Mouse (Mus musculus) heart, adult 2 months (tissue): ENCODE data around the gene Znhit6. TPM values are rescaled to one million over a fixed set of nuclear protein-coding genes. Genes with fewer than 3 reads are reported as not detected.
A peak's percentile ranks its signal among the peaks of the same experiment; 100 is the strongest.

Experiments
- DNase-seq, 2 experiments: peaks; one replicate each; pipeline ENCODE4 v3.0.0; 2021
- H3K27ac ChIP-seq: fragments of 200-600 bp; 2 replicates; pipeline ENCODE4 v1.8.1; 2022
- H3K27me3 ChIP-seq: fragments of 200-500 bp; 2 replicates; pipeline ENCODE4 v1.6.1; 2012; ENCODE audit warnings: mild to moderate bottlenecking, low read length, inconsistent platforms, mixed read lengths; ENCODE audit not compliant: control insufficient read depth, insufficient read depth
- H3K36me3 ChIP-seq: fragments of 200-500 bp; 2 replicates; pipeline ENCODE4 v1.6.1; 2012; ENCODE audit warnings: low read length, inconsistent platforms; ENCODE audit not compliant: control insufficient read depth, insufficient read depth
- H3K4me1 ChIP-seq: fragments of 200-500 bp; 2 replicates; pipeline ENCODE4 v1.6.1; 2011; ENCODE audit warnings: low read length; ENCODE audit not compliant: control insufficient read depth, insufficient read depth
- H3K4me3 ChIP-seq: fragments of 200-600 bp; 2 replicates; pipeline ENCODE4 v1.8.1; 2022
- H3K79me2 ChIP-seq: fragments of 200-500 bp; replicated peaks from 2 replicates; pipeline ENCODE4 v1.6.1; 2012; ENCODE audit warnings: mild to moderate bottlenecking, inconsistent platforms, low read length, moderate library complexity, mixed read lengths; ENCODE audit not compliant: control insufficient read depth, insufficient read depth
- H3K9ac ChIP-seq: fragments of 200-500 bp; 2 replicates; pipeline ENCODE4 v1.6.1; 2012; ENCODE audit warnings: low read depth, mild to moderate bottlenecking, control low read depth, inconsistent platforms, low read length, mixed read lengths
- CTCF ChIP-seq: fragments of 200-600 bp; IDR thresholded peaks from 2 replicates; pipeline ENCODE4 v1.8.1; 2022; ENCODE audit warnings: antibody characterized with exemption, mild to moderate bottlenecking, moderate library complexity
- EP300 ChIP-seq: fragments of 200-500 bp; IDR thresholded peaks from 2 replicates; pipeline ENCODE4 v1.6.1; 2011; ENCODE audit warnings: low read depth, low read length, control low read depth; ENCODE audit not compliant: insufficient read depth
- POLR2A ChIP-seq: fragments of 200-500 bp; IDR thresholded peaks from 2 replicates; pipeline ENCODE4 v1.6.1; 2011; ENCODE audit warnings: mild to moderate bottlenecking, low read depth, low read length, control low read depth; ENCODE audit not compliant: insufficient read depth
- WGBS: fragments of 180-500 bp; shearing (Covaris S2); methylation state at CpG from one replicate; pipeline ENCODE4 v1.1.7; 2018; 5-methylcytosine and 5-hydroxymethylcytosine counted together
- intact Hi-C: fragments of 180-260 bp; cut with DNase I; formaldehyde crosslinking; loops from one replicate; pipeline ENCODE4 v1.15.1; 2025
- polyA plus RNA-seq: library from polyadenylated mRNA; depleted of rRNA; stranded (reverse); fragments of >200 nt; gene quantifications from 2 replicates; pipeline ENCODE4 v1.2.3, GENCODE M21; 2012
- total RNA-seq, 2 experiments: library from RNA; stranded (reverse); gene quantifications; 2 replicates each; pipeline ENCODE4 v1.2.3; 2021

The Znhit6 gene
- total and polyA plus RNA-seq, 3 experiments: 4.0 to 10.4 (median 10.3) TPM

- no peak overlapping the region for H3K9ac ChIP-seq
- no peaks in the 10 kb centered on the region for H3K4me1 ChIP-seq
- 84% methylated on average over 4 of the region's 4 CpGs for WGBS
- H3K27me3 ChIP-seq: no peaks in the 10 kb centered on the region
- H3K79me2 ChIP-seq: no peaks in the 10 kb centered on the region
- no peak for DNase-seq
- TF ChIP-seq POLR2A: no peak
- TF ChIP-seq EP300: no peak
- TF ChIP-seq CTCF: no peak
- H3K4me3 ChIP-seq: no peak overlapping the region
- H3K36me3 ChIP-seq: no peaks in the 10 kb centered on the region
- H3K27ac ChIP-seq: no peak overlapping the region
- intact Hi-C loops: loop anchor here (2.0 to 5.0 kb wide), 2 partner anchors 274 to 322 kb away; no protein-coding TSS in a partner anchor
These were observed 7.0 kb downstream of the Znhit6 start for GRCm38 (mm10) chr3:145583043-145583442.

GRCm38 (mm10) chr3:145583522-145584200 lies 7.7 kb downstream of the Znhit6 start:
- no peaks in the 10 kb centered on the region for H3K27me3 ChIP-seq
- no peaks in the 10 kb centered on the region for H3K79me2 ChIP-seq
- no peak for DNase-seq
- H3K27ac ChIP-seq: no peak overlapping the region
- no peaks in the 10 kb centered on the region for H3K4me1 ChIP-seq
- WGBS: 29% methylated on average over 3 of the region's 3 CpGs
- TF ChIP-seq POLR2A (no peak), CTCF (peak; percentile 78)
- intact Hi-C loops: loop anchor here (2.0 to 5.0 kb wide), 4 partner anchors 65 to 321 kb away; partner anchors contain the start of gene Ccn1
- no peaks in the 10 kb centered on the region for H3K36me3 ChIP-seq
- H3K9ac ChIP-seq: no peak overlapping the region
- H3K4me3 ChIP-seq: no peak overlapping the region

GRCm38 (mm10) chr3:145590562-145590961 lies 14.6 kb downstream of the Znhit6 start:
- H3K79me2 ChIP-seq: no peaks in the 10 kb centered on the region
- no peaks in the 10 kb centered on the region for H3K27me3 ChIP-seq
- H3K27ac ChIP-seq: no peak overlapping the region
- intact Hi-C loops: no loop called here
- no peak overlapping the region for H3K9ac ChIP-seq
- no peaks in the 10 kb centered on the region; the same call in 1 of the 2 replicates for H3K36me3 ChIP-seq
- no peak overlapping the region for H3K4me3 ChIP-seq
- WGBS: 94% methylated on average over 4 of the region's 4 CpGs
- TF ChIP-seq CTCF (no peak), POLR2A (no peak), EP300 (no peak)
- DNase-seq: no peak
- H3K4me1 ChIP-seq: no peaks in the 10 kb centered on the region

GRCm38 (mm10) chr3:145591841-145592542 lies 16.0 kb downstream of the Znhit6 start:
- Histone ChIP-seq H3K36me3 (no peaks in the 10 kb centered on the region; the same call in 1 of the 2 replicates), H3K4me1 (no peaks in the 10 kb centered on the region), H3K27ac (no peak overlapping the region), H3K9ac (no peak overlapping the region), H3K27me3 (no peaks in the 10 kb centered on the region), H3K79me2 (no peaks in the 10 kb centered on the region), H3K4me3 (no peak overlapping the region)
- intact Hi-C loops: no loop called here
- DNase-seq: no peak
- WGBS: 83% methylated on average over 6 of the region's 6 CpGs
- TF ChIP-seq POLR2A (no peak), EP300 (no peak), CTCF (no peak)

- DNase-seq: no peak
- Histone ChIP-seq H3K27ac (no peak overlapping the region), H3K9ac (no peak overlapping the region), H3K4me3 (no peak overlapping the region), H3K27me3 (no peaks in the 10 kb centered on the region), H3K36me3 (no peaks in the 10 kb centered on the region; the same call in 1 of the 2 replicates), H3K79me2 (no peaks in the 10 kb centered on the region), H3K4me1 (no peaks in the 10 kb centered on the region)
- intact Hi-C loops: no loop called here
- 73% methylated on average over 6 of the region's 6 CpGs for WGBS
- no peak for TF ChIP-seq POLR2A
- no peak for TF ChIP-seq CTCF
- TF ChIP-seq EP300: no peak
These were observed 19.3 kb downstream of the Znhit6 start for GRCm38 (mm10) chr3:145595354-145595753.

GRCm38 (mm10) chr3:145599059-145599458 lies 23.1 kb downstream of the Znhit6 start:
- H3K36me3 ChIP-seq: no peaks in the 10 kb centered on the region; the same call in 1 of the 2 replicates
- 97% methylated on average over 7 of the region's 7 CpGs for WGBS

More at GRCm38 (mm10) chr3:145599059-145599458, 23.1 kb downstream of the Znhit6 start:
- no peaks in the 10 kb centered on the region for H3K27me3 ChIP-seq
- DNase-seq: no peak
- no peak overlapping the region for H3K9ac ChIP-seq
- H3K27ac ChIP-seq: no peak overlapping the region
- H3K4me3 ChIP-seq: no peak overlapping the region
- no peaks in the 10 kb centered on the region for H3K4me1 ChIP-seq
- no peaks in the 10 kb centered on the region for H3K79me2 ChIP-seq
- TF ChIP-seq CTCF (peak; percentile 37), POLR2A (no peak), EP300 (no peak)
- intact Hi-C loops: no loop called here
